Mouse (Mus musculus): Measurements from ENCODE around the gene L3mbtl2.

DNA sequence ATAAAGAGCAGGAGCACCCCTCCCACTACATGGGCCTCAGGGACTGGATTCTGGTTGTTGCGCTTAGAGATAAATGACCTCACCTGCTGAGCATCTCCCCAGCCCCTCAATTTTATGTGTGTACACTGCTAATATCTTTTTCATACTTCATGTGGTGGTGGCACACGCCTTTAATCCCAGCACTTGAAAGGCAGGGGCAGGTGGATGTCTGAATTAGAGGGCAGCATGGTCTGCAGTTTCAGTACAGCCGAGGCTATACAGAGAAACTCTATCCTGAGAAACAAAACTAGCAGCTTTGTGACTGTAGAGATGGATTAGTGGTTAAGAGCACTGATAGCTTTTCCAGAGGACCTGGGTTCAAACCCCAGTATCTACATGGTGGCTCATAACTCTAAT lies 39.4 kb downstream of the L3mbtl2 start:
- no peak for TF ChIP-seq POLR2A (IDR thresholded peaks at IDR 0.05; ENCODE audit: insufficient read length, low read depth)
- no peak for TF ChIP-seq POLR2AphosphoS2 (IDR thresholded peaks at IDR 0.05; ENCODE audit: insufficient read length, low read depth)
- TF ChIP-seq MYOG (IDR thresholded peaks at IDR 0.05; ENCODE audit: control insufficient read depth in 1 of 3, insufficient read depth in 1 of 3, insufficient read length in 2 of 3, low read depth in 2 of 3) = no peak
- no peak for TF ChIP-seq MAX (IDR thresholded peaks at IDR 0.05; ENCODE audit: low read depth)
- no peak for TF ChIP-seq SRF (IDR thresholded peaks at IDR 0.05; ENCODE audit: control insufficient read depth, insufficient read length, low read depth)
- no peak for TF ChIP-seq CEBPB (IDR thresholded peaks at IDR 0.05; ENCODE audit: insufficient read depth, poor library complexity, severe bottlenecking)
- TF ChIP-seq MYOD1 (IDR thresholded peaks at IDR 0.05; ENCODE audit: control insufficient read depth in 1 of 3, insufficient read length in 2 of 3, low read depth in 2 of 3) = peak; percentile 14 to 94 (median 85)
- TF ChIP-seq USF1 (IDR thresholded peaks at IDR 0.05; ENCODE audit: low read depth) = no peak
- TF ChIP-seq REST (IDR thresholded peaks at IDR 0.05; ENCODE audit: insufficient read depth, insufficient read length) = no peak
- no peak for TF ChIP-seq TCF12 (IDR thresholded peaks at IDR 0.05; ENCODE audit: insufficient read depth, poor library complexity, severe bottlenecking)
- no peak for TF ChIP-seq E2F4 (IDR thresholded peaks at IDR 0.05; ENCODE audit: insufficient read depth)

Measured in myocyte (in vitro differentiated cells).